Mouse (Mus musculus) CD4-positive, CD25-positive, alpha-beta regulatory T cell, adult 9 weeks (primary cell): ENCODE results near the gene Rag1. TPM values are rescaled to one million over a fixed set of nuclear protein-coding genes. Genes with fewer than 3 reads are reported as not detected.

Experiments used
- polyA plus RNA-seq: library from polyadenylated mRNA; unstranded; fragments of 100-300 nt; shearing (Covaris generic); gene quantifications from one replicate; pipeline ENCODE4 v1.2.1, GENCODE M21; 2017

Gene Rag1
- not detected for polyA plus RNA-seq

DNA sequence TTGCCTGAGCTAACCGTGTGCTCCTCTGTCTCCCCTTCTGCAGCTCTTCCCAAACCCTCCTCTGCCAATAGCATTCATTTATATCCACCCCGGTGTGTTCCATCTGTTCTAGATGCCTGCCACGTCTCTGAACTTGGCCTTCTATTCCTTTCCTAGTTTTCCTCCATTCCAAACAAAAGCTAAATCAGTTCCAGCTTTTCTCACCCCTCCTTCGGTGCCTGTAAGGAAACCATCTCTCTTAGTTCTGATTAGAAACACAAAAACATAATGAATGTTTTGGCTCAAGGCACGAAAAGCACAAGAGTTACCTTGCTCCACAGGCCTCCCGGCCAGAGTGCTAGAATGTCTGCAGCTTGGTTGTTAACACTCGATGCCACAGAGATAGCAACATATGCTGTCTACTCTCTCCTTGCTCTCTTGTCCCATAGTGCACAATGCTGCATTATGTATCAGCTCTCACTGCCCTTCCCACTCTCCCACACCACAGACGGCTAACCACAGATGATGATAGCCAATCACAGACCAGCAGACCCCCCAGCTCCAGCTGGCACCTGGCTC lies at the start of gene Rag1, which contains the start of gene B230118H07Rik:
TSS of gene Rag1 (minus strand) at position 388 of the 558 bp plus-strand sequence.
TSS of gene B230118H07Rik (minus strand) at position 419 of the 558 bp plus-strand sequence.

DNA sequence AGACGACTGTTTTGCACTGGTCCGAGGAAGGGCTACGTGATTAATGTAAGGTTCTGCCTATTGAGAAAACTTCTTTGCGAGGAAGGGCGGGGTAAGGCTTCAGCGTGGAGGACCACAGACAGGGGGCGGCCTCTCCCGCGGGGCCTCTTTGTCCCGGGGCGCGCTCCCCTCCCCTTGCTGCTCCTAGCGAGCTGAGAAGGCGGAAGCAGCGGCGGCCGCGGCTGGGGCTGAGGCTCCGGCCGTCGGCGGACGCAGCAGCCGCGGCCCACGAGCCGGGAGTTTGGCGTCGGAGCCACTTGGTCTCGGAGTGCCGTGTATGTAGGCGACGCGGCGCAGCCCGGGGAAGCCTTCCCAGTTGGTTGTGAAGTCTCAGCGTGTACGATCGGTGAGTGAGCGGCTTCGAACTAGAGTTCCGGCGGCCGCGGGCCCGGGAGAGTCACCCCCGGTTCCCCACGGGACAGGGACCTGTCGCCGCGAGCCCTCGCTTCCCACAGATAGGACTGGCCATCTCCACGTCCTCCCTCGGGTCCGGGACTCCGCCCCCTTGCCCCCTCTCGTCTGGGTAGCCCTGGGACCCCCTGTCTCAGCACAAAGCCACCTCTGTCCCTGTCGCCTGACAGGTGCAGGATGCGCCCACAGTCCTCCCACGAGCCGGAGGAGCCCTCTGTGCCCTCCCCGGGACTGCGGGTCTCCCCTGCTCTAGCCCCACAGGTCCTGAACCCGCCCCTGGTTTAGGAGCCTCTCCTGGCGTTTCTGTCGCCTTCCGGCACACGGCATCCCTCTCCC lies 29.1 kb upstream of the Rag1 start, which contains the start of gene Traf6:
TSS of gene Traf6 (plus strand) at position 194 of the 786 bp plus-strand sequence.

DNA sequence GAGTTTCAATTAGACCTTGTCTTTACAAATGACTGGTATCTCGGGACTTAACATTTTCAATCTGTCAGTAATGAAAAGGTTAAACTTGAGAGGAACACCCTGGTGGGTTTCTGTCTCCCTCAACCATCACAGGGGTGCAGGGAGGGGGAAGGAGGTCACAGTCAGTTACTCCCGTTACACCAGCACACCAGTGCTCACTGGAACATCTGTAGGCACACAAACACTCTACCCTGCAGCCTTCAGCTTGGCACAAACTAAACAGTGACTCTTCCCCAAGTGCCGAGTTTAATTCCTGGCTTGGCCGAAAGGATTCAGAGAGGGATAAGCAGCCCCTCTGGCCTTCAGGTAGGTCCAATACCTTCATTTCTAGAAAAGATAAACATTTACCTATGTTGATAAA lies 24.8 kb downstream of the Rag1 start, which contains the start of gene Rag2:
TSS of gene Rag2 (plus strand) at position 193 of the 400 bp plus-strand sequence.

Other genes starting within 250 kb of the Rag1 start
- not detected for gene Rag2, start 24.8 kb downstream of the Rag1 start, polyA plus RNA-seq
- gene B230118H07Rik, start within 50 bp of the Rag1 start, polyA plus RNA-seq, result 1.9 TPM
- gene Traf6, start 28.9 kb upstream of the Rag1 start, polyA plus RNA-seq, result 21.2 TPM
- 1.8 TPM for gene Prr5l, start 233.5 kb upstream of the Rag1 start, polyA plus RNA-seq
- 32.2 TPM for gene Commd9, start 236.7 kb upstream of the Rag1 start, polyA plus RNA-seq